Mouse (Mus musculus): ENCODE results near the gene Axl. TPM values are rescaled to one million over a fixed set of nuclear protein-coding genes. Genes with fewer than 3 reads are reported as not detected.
"Not testable (repeated sequence)": the region's sequence is repeated elsewhere in the genome, so short reads cannot be mapped to it uniquely, and the experiment has no call there.

Axl gene
- total RNA-seq, 2 experiments from 2014 or later = 19.2 to 20.8 TPM

- DNase-seq = peak; percentile 77
- intact Hi-C loops (cut with DNase I) = no loop called here
These were observed 33.1 kb downstream of the Axl start for GRCm38 (mm10) chr7:25755468-25755833.

GRCm38 (mm10) chr7:25754738-25755467 lies 33.6 kb downstream of the Axl start, which contains the start of gene Hnrnpul1:
Gene Hnrnpul1 (minus strand): TSS chr7:25754757.
- intact Hi-C loops (cut with DNase I) = no loop called here
- DNase-seq = peak; percentile 99

- DNase-seq = no peak
- intact Hi-C loops (cut with DNase I) = no loop called here
These were observed 34.1 kb downstream of the Axl start for GRCm38 (mm10) chr7:25754439-25754737.

GRCm38 (mm10) chr7:25753643-25754438 lies 34.7 kb downstream of the Axl start:
- peak; percentile 49 for DNase-seq

GRCm38 (mm10) chr7:25753076-25753475 lies 35.4 kb downstream of the Axl start:
- intact Hi-C loops (cut with DNase I) = no loop called here

More at GRCm38 (mm10) chr7:25753643-25754438, 34.7 kb downstream of the Axl start:
- intact Hi-C loops (cut with DNase I) = no loop called here

GRCm38 (mm10) chr7:25746844-25747243 lies 41.7 kb downstream of the Axl start:
- DNase-seq = no peak
- intact Hi-C loops (cut with DNase I) = no loop called here

More at GRCm38 (mm10) chr7:25753076-25753475, 35.4 kb downstream of the Axl start:
- DNase-seq = no peak

GRCm38 (mm10) chr7:25738277-25738676 lies 50.2 kb downstream of the Axl start:
- no peak for DNase-seq
- intact Hi-C loops (cut with DNase I) = no loop called here

- intact Hi-C loops (cut with DNase I) = no loop called here
- DNase-seq = no peak
These were observed 51.6 kb downstream of the Axl start for GRCm38 (mm10) chr7:25736920-25737319.

- intact Hi-C loops (cut with DNase I) = no loop called here
These were observed 53.5 kb downstream of the Axl start for GRCm38 (mm10) chr7:25734991-25735390.

GRCm38 (mm10) chr7:25731294-25732055 lies 57.0 kb downstream of the Axl start:
- intact Hi-C loops (cut with DNase I) = no loop called here
- no peak for DNase-seq

More at GRCm38 (mm10) chr7:25734991-25735390, 53.5 kb downstream of the Axl start:
- no peak for DNase-seq

GRCm38 (mm10) chr7:25729862-25730261 lies 58.6 kb downstream of the Axl start:
- no peak for DNase-seq
- intact Hi-C loops (cut with DNase I) = no loop called here

GRCm38 (mm10) chr7:25729396-25729795 lies 59.1 kb downstream of the Axl start:
- intact Hi-C loops (cut with DNase I) = no loop called here
- DNase-seq = no peak

GRCm38 (mm10) chr7:25727800-25728199 lies 60.7 kb downstream of the Axl start:
- intact Hi-C loops (cut with DNase I) = no loop called here
- DNase-seq = no peak

- intact Hi-C loops (cut with DNase I) = no loop called here
- no peak for DNase-seq
These were observed 62.6 kb downstream of the Axl start for GRCm38 (mm10) chr7:25725886-25726285.

- DNase-seq; intact Hi-C loops (cut with DNase I): not testable (repeated sequence)
These were observed 66.7 kb downstream of the Axl start for GRCm38 (mm10) chr7:25721776-25722175.

GRCm38 (mm10) chr7:25720760-25721159 lies 67.7 kb downstream of the Axl start:
- no peak for DNase-seq
- intact Hi-C loops (cut with DNase I) = no loop called here

GRCm38 (mm10) chr7:25719761-25720610 lies 68.5 kb downstream of the Axl start:
- intact Hi-C loops (cut with DNase I) = no loop called here

GRCm38 (mm10) chr7:25718788-25719417 lies 69.6 kb downstream of the Axl start, which contains the start of gene Ccdc97:
Gene Ccdc97 (minus strand): TSS chr7:25719088.
- intact Hi-C loops (cut with DNase I) = no loop called here
- DNase-seq = peak; percentile 94

More at GRCm38 (mm10) chr7:25719761-25720610, 68.5 kb downstream of the Axl start:
- peak; percentile 79 for DNase-seq

GRCm38 (mm10) chr7:25717478-25717877 lies 71.0 kb downstream of the Axl start:
- intact Hi-C loops (cut with DNase I) = no loop called here
- DNase-seq = no peak

Measured in left cerebral cortex, postnatal 4 days (tissue).